ENCODE assay signal across 10 mouse cellular contexts in genomic region chr12:56612349-56612735, GRCm38 (mm10). TPM values are rescaled to one million over a fixed set of nuclear protein-coding genes. Genes with fewer than 3 reads are reported as not detected.
DNase-seq lines count a peak whose midpoint lies in the region; ATAC-seq and TF ChIP-seq lines count a peak whose summit lies in the region.
"Had no signal": no experiment of that assay in that cellular context is flagged by ENCODE, and none has a peak within 500 bp of the region (broad histone marks: within the 10 kb centered on the region; RNA-seq: fewer than 3 reads in every experiment).

No protein-coding gene starts in this region.

- DNase-seq in lung, adult 2 months: no peak
- no peak for DNase-seq in yolk sac, embryonic 10.5 days (ENCODE audit: low spot score)
- DNase-seq in natural killer cell, adult 2 months (ENCODE audit: low spot score in 2 of 2): no peak
- no peak for DNase-seq in thymus, adult 2 months
- DNase-seq: liver, embryonic 13.5 days had no signal

- no peak overlapping the region for H3K27ac ChIP-seq in lung, embryonic 15.5 days
- H3K27ac ChIP-seq in forebrain, embryonic 16.5 days (ENCODE audit: low read length): no peak overlapping the region
- no peak overlapping the region for H3K27ac ChIP-seq in limb, embryonic 15.5 days
- H3K27ac ChIP-seq in stomach, embryonic 15.5 days: no peak overlapping the region
- H3K27ac ChIP-seq in thymus, adult 2 months (ENCODE audit: control insufficient read depth, insufficient read depth, low read length): no peak overlapping the region
- H3K27ac ChIP-seq: liver, embryonic 13.5 days had no signal

- H3K9me3 ChIP-seq in lung, embryonic 15.5 days: no peaks in the 10 kb centered on the region
- no peaks in the 10 kb centered on the region for H3K9me3 ChIP-seq in forebrain, embryonic 16.5 days (ENCODE audit: control insufficient read depth, low read length)
- no peaks in the 10 kb centered on the region for H3K9me3 ChIP-seq in limb, embryonic 15.5 days
- no peaks in the 10 kb centered on the region for H3K9me3 ChIP-seq in stomach, embryonic 15.5 days
- H3K9me3 ChIP-seq: liver, embryonic 13.5 days had no signal

- no peak for TF ChIP-seq CTCF in lung, adult 2 months (IDR thresholded peaks at IDR 0.05; ENCODE audit: insufficient read depth, low read length)
- no peak for TF ChIP-seq CTCF in thymus, adult 2 months (IDR thresholded peaks at IDR 0.05; ENCODE audit: borderline replicate concordance, control insufficient read depth, extremely low read depth, insufficient read depth, low read length, poor library complexity)

- no peak for TF ChIP-seq POLR2A in lung, adult 2 months (IDR thresholded peaks at IDR 0.05; ENCODE audit: borderline replicate concordance, extremely low read depth, low read depth, low read length)
- TF ChIP-seq POLR2A in thymus, adult 2 months (IDR thresholded peaks at IDR 0.05; ENCODE audit: control insufficient read depth, extremely low read depth, insufficient read depth, low read length, poor library complexity): no peak

- peaks cover 24% of the 10 kb centered on the region; the same call in 1 of the 2 replicates for H3K4me1 ChIP-seq in lung, embryonic 15.5 days
- H3K4me1 ChIP-seq in lung, adult 2 months (ENCODE audit: control insufficient read depth, insufficient read depth, low read length): no peaks in the 10 kb centered on the region; the same call in 1 of the 2 replicates
- H3K4me1 ChIP-seq in forebrain, embryonic 16.5 days (replicated peaks; ENCODE audit: control insufficient read depth, insufficient read depth, low read length): peaks cover 11% of the 10 kb centered on the region
- H3K4me1 ChIP-seq in limb, embryonic 15.5 days: peaks cover 18% of the 10 kb centered on the region
- peaks cover 15% of the 10 kb centered on the region for H3K4me1 ChIP-seq in stomach, embryonic 15.5 days
- no peaks in the 10 kb centered on the region for H3K4me1 ChIP-seq in thymus, adult 2 months (replicated peaks; ENCODE audit: control insufficient read depth, insufficient read depth, low read length)
- H3K4me1 ChIP-seq: liver, embryonic 13.5 days had no signal

- peak overlapping the region; percentile 28 for H3K4me3 ChIP-seq in lung, embryonic 15.5 days
- no peak overlapping the region for H3K4me3 ChIP-seq in lung, adult 2 months (replicated peaks; ENCODE audit: extremely low read depth, low read depth, low read length)
- no peak overlapping the region; the same call in 1 of the 2 replicates for H3K4me3 ChIP-seq in forebrain, embryonic 16.5 days (replicated peaks; ENCODE audit: low read length)
- H3K4me3 ChIP-seq in limb, embryonic 15.5 days: peak overlapping the region; percentile 36
- peak overlapping the region; percentile 36 for H3K4me3 ChIP-seq in stomach, embryonic 15.5 days (replicated peaks)
- H3K4me3 ChIP-seq in thymus, adult 2 months (ENCODE audit: control insufficient read depth, insufficient read depth, low read length): no peak overlapping the region
- H3K4me3 ChIP-seq: erythroblast, embryonic 14.5 days had no signal

- WGBS in lung, embryonic 15.5 days: under 1% methylated on average over 10 of the region's 10 CpGs
- WGBS in lung, adult 2 months: 2% methylated on average over 10 of the region's 10 CpGs
- WGBS in forebrain, embryonic 16.5 days: under 1% methylated on average over 10 of the region's 10 CpGs
- WGBS in limb, embryonic 15.5 days: 0% methylated on average over 10 of the region's 10 CpGs
- 2% methylated on average over 10 of the region's 10 CpGs for WGBS in stomach, embryonic 15.5 days
- WGBS in thymus, adult 2 months: 5% methylated on average over 10 of the region's 10 CpGs

- H3K4me2 ChIP-seq in lung, embryonic 15.5 days: peak overlapping the region; percentile 58
- H3K4me2 ChIP-seq in forebrain, embryonic 16.5 days (ENCODE audit: low read length): peak overlapping the region; percentile 56
- H3K4me2 ChIP-seq in limb, embryonic 15.5 days: peak overlapping the region; percentile 73
- peak overlapping the region; percentile 66 for H3K4me2 ChIP-seq in stomach, embryonic 15.5 days

- H3K9ac ChIP-seq in lung, embryonic 15.5 days: no peak overlapping the region
- no peak overlapping the region; the same call in 1 of the 2 replicates for H3K9ac ChIP-seq in forebrain, embryonic 16.5 days (replicated peaks; ENCODE audit: low read depth, low read length)
- no peak overlapping the region for H3K9ac ChIP-seq in limb, embryonic 15.5 days
- no peak overlapping the region for H3K9ac ChIP-seq in stomach, embryonic 15.5 days
- H3K9ac ChIP-seq: liver, embryonic 13.5 days had no signal

- H3K27me3 ChIP-seq in lung, embryonic 15.5 days: peaks cover 92% of the 10 kb centered on the region
- H3K27me3 ChIP-seq in forebrain, embryonic 16.5 days (replicated peaks; ENCODE audit: control insufficient read depth, insufficient read depth, low read length): peaks cover 80% of the 10 kb centered on the region
- peaks cover 88% of the 10 kb centered on the region for H3K27me3 ChIP-seq in limb, embryonic 15.5 days
- H3K27me3 ChIP-seq in stomach, embryonic 15.5 days (replicated peaks): peaks cover 85% of the 10 kb centered on the region
- peaks cover 19% of the 10 kb centered on the region for H3K27me3 ChIP-seq in thymus, adult 2 months (ENCODE audit: control insufficient read depth, insufficient read depth, low read length)

- ATAC-seq in lung, embryonic 15.5 days (ENCODE audit: borderline replicate concordance, extremely low read depth, low FRiP score, low TSS enrichment): no peak
- no peak; the same call in 1 of the 2 replicates for ATAC-seq in forebrain, embryonic 16.5 days
- no peak for ATAC-seq in limb, embryonic 15.5 days (ENCODE audit: insufficient number of reproducible peaks, low FRiP score, low TSS enrichment, low read depth)
- no peak for ATAC-seq in stomach, embryonic 15.5 days (ENCODE audit: insufficient read depth, low FRiP score, low read depth)

- no peaks in the 10 kb centered on the region for H3K36me3 ChIP-seq in lung, embryonic 15.5 days
- H3K36me3 ChIP-seq in forebrain, embryonic 16.5 days (ENCODE audit: control insufficient read depth, insufficient read depth): no peaks in the 10 kb centered on the region
- no peaks in the 10 kb centered on the region for H3K36me3 ChIP-seq in limb, embryonic 15.5 days
- H3K36me3 ChIP-seq in stomach, embryonic 15.5 days: no peaks in the 10 kb centered on the region
- no peaks in the 10 kb centered on the region for H3K36me3 ChIP-seq in thymus, adult 2 months (ENCODE audit: control insufficient read depth, insufficient read depth, low read length)
- H3K36me3 ChIP-seq: liver, embryonic 13.5 days had no signal

RNA-seq across cellular contexts. Expression of gene Nkx2-9, which starts 0.7 kb away (rescaled TPM):
- polyA plus RNA-seq in lung, embryonic 15.5 days (2015; fragmentation: Nextera tagmentation; extraction: Ambion mirVana): not detected in 2 replicates
- polyA plus RNA-seq in lung, adult 2 months (2012; rRNA removed): 0.18 and 0.20 TPM in 2 replicates
- not detected in 2 replicates for polyA plus RNA-seq in forebrain, embryonic 16.5 days (2015; fragmentation: Nextera tagmentation; extraction: Ambion mirVana)
- polyA plus RNA-seq in limb, embryonic 15.5 days (2015; fragmentation: Nextera tagmentation; extraction: Ambion mirVana): not detected in 2 replicates
- not detected in 2 replicates for polyA plus RNA-seq in stomach, embryonic 15.5 days (2015; fragmentation: Nextera tagmentation; extraction: Ambion mirVana)
- 0.15 TPM in 1 of 2 replicates, not detected in the other for polyA plus RNA-seq in thymus, adult 2 months (2012; rRNA removed)
- polyA plus RNA-seq: erythroblast, embryonic 14.5 days; liver, embryonic 13.5 days had no signal

Comparison
In these comparisons a context has a peak if more than half of its experiments do, and no peak if none do; other contexts are left out.
1. H3K4me3 ChIP-seq: peak in lung, embryonic 15.5 days (single experiment), limb, embryonic 15.5 days (single experiment) and stomach, embryonic 15.5 days (single experiment); none in lung, adult 2 months (single experiment), forebrain, embryonic 16.5 days (single experiment) and thymus, adult 2 months (single experiment).
2. Peak in every context shown above with its lines, with median percentiles within 50 percentile points of each other: H3K4me2 ChIP-seq.